Mouse (Mus musculus): Measurements from ENCODE around the gene Bcas3. TPM values are rescaled to one million over a fixed set of nuclear protein-coding genes. Genes with fewer than 3 reads are reported as not detected.

The Bcas3 gene
- polyA plus RNA-seq, 2 experiments: 22.2 to 28.2 TPM

DNA sequence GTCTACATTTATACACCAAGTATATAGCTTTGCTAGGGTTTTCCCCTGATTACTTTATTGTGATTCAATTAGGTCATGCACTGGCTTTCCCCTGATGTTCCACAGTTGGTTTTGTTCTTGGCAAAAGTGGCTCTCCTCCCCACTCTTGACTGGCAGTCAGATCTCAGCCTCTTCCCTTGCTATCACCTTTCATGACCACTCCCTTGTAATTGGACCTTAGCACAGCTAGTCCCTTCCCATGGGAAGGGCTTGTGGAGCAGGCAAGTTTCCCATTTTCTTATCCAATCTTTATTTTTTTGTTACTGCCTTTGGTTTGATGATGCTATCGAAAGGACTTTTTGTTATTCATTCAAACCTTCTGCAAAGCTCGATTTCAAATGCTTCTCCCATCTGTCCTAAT, 202.8 kb downstream of the Bcas3 start:
- H3K9ac ChIP-seq (ENCODE audit: low read depth, low read length, severe bottlenecking): no peak overlapping the region
- no peaks in the 10 kb centered on the region for H3K36me3 ChIP-seq (ENCODE audit: control insufficient read depth, insufficient read depth, low read length)
- no peaks in the 10 kb centered on the region for H3K9me3 ChIP-seq (ENCODE audit: control insufficient read depth, low read length)
- H3K4me3 ChIP-seq (replicated peaks; ENCODE audit: low read length): no peak overlapping the region
- ATAC-seq (ENCODE audit: low FRiP score, low read depth) (no peak), DNase-seq (ENCODE audit: low spot score) (no peak)
- no peaks in the 10 kb centered on the region for H3K27me3 ChIP-seq (ENCODE audit: control insufficient read depth, insufficient read depth, low read length)
- H3K4me1 ChIP-seq (ENCODE audit: control insufficient read depth, insufficient read depth, low read length): no peaks in the 10 kb centered on the region
- TF ChIP-seq POLR2A (IDR thresholded peaks at IDR 0.05; ENCODE audit: borderline replicate concordance, extremely low read depth, insufficient read depth, insufficient read length): no peak
- H3K4me2 ChIP-seq (replicated peaks; ENCODE audit: low read depth, low read length, severe bottlenecking): no peak overlapping the region
- WGBS: 81% methylated on average over 2 of the region's 2 CpGs
- no peak overlapping the region for H3K27ac ChIP-seq (replicated peaks; ENCODE audit: low read depth, low read length)

GRCm38 (mm10) chr11:85565068-85565467, 212.1 kb downstream of the Bcas3 start:
- H3K27ac ChIP-seq (replicated peaks; ENCODE audit: low read depth, low read length): no peak overlapping the region
- ATAC-seq (ENCODE audit: low FRiP score, low read depth): no peak
- H3K4me3 ChIP-seq (replicated peaks; ENCODE audit: low read length): no peak overlapping the region
- no peaks in the 10 kb centered on the region for H3K4me1 ChIP-seq (ENCODE audit: control insufficient read depth, insufficient read depth, low read length)
- H3K4me2 ChIP-seq (replicated peaks; ENCODE audit: low read depth, low read length, severe bottlenecking): no peak overlapping the region
- 77% methylated on average over 2 of the region's 2 CpGs for WGBS
- H3K27me3 ChIP-seq (ENCODE audit: control insufficient read depth, insufficient read depth, low read length): no peaks in the 10 kb centered on the region
- H3K9ac ChIP-seq (ENCODE audit: low read depth, low read length, severe bottlenecking): no peak overlapping the region
- no peak for DNase-seq (ENCODE audit: low spot score)
- no peaks in the 10 kb centered on the region for H3K9me3 ChIP-seq (ENCODE audit: control insufficient read depth, low read length)
- TF ChIP-seq POLR2A (IDR thresholded peaks at IDR 0.05; ENCODE audit: borderline replicate concordance, extremely low read depth, insufficient read depth, insufficient read length): no peak
- H3K36me3 ChIP-seq (ENCODE audit: control insufficient read depth, insufficient read depth, low read length): no peaks in the 10 kb centered on the region; the same call in 1 of the 2 replicates

- Histone ChIP-seq H3K4me3 (replicated peaks; ENCODE audit: low read length) (no peak overlapping the region), H3K36me3 (ENCODE audit: control insufficient read depth, insufficient read depth, low read length) (no peaks in the 10 kb centered on the region), H3K4me1 (ENCODE audit: control insufficient read depth, insufficient read depth, low read length) (peaks cover 8% of the 10 kb centered on the region), H3K4me2 (replicated peaks; ENCODE audit: low read depth, low read length, severe bottlenecking) (no peak overlapping the region), H3K9ac (ENCODE audit: low read depth, low read length, severe bottlenecking) (no peak overlapping the region), H3K9me3 (ENCODE audit: control insufficient read depth, low read length) (no peaks in the 10 kb centered on the region), H3K27me3 (ENCODE audit: control insufficient read depth, insufficient read depth, low read length) (no peaks in the 10 kb centered on the region), H3K27ac (replicated peaks; ENCODE audit: low read depth, low read length) (no peak overlapping the region)
- no peak for DNase-seq (ENCODE audit: low spot score)
- WGBS: 78% methylated on average over 3 of the region's 3 CpGs
- no peak for TF ChIP-seq POLR2A (IDR thresholded peaks at IDR 0.05; ENCODE audit: borderline replicate concordance, extremely low read depth, insufficient read depth, insufficient read length)
- ATAC-seq (ENCODE audit: low FRiP score, low read depth): no peak
Measured at GRCm38 (mm10) chr11:85571040-85571439, 218.1 kb downstream of the Bcas3 start.

- H3K9me3 ChIP-seq (ENCODE audit: control insufficient read depth, low read length): no peaks in the 10 kb centered on the region
- 48% methylated on average over 5 of the region's 5 CpGs for WGBS
- TF ChIP-seq POLR2A (IDR thresholded peaks at IDR 0.05; ENCODE audit: borderline replicate concordance, extremely low read depth, insufficient read depth, insufficient read length): no peak
- H3K4me3 ChIP-seq (replicated peaks; ENCODE audit: low read length): no peak overlapping the region
- no peak overlapping the region for H3K27ac ChIP-seq (replicated peaks; ENCODE audit: low read depth, low read length)
- peaks cover 8% of the 10 kb centered on the region for H3K4me1 ChIP-seq (ENCODE audit: control insufficient read depth, insufficient read depth, low read length)
- no peaks in the 10 kb centered on the region for H3K27me3 ChIP-seq (ENCODE audit: control insufficient read depth, insufficient read depth, low read length)
- H3K36me3 ChIP-seq (ENCODE audit: control insufficient read depth, insufficient read depth, low read length): no peaks in the 10 kb centered on the region
- H3K4me2 ChIP-seq (replicated peaks; ENCODE audit: low read depth, low read length, severe bottlenecking): no peak overlapping the region
- peak; percentile 64 for DNase-seq (ENCODE audit: low spot score)
- ATAC-seq (ENCODE audit: low FRiP score, low read depth): no peak
- H3K9ac ChIP-seq (ENCODE audit: low read depth, low read length, severe bottlenecking): no peak overlapping the region
Measured at GRCm38 (mm10) chr11:85571936-85572335, 219.0 kb downstream of the Bcas3 start.

DNA sequence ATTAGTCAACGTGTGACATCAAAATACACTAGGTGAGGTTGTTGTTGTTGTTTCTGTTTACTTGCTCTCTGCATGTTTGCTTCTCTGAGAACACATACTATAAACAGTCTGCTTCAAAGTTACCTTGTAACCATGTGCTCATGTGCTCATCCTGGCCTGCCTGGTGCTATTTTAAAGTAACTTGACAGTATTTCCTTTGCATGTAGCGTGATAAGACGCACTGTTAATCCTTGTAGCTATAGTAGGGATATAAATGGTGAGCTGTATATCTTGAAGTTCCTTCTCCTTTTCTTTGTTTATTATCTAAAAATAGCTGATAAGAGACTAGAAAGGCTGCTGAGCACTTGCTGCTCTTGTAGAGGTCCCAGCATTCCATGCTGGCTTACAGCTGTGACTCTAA, 219.6 kb downstream of the Bcas3 start:
- DNase-seq (ENCODE audit: low spot score) (no peak), ATAC-seq (ENCODE audit: low FRiP score, low read depth) (no peak)
- peaks cover 8% of the 10 kb centered on the region for H3K4me1 ChIP-seq (ENCODE audit: control insufficient read depth, insufficient read depth, low read length)
- H3K27ac ChIP-seq (replicated peaks; ENCODE audit: low read depth, low read length): no peak overlapping the region
- WGBS: 74% methylated on average over 3 of the region's 3 CpGs
- no peak for TF ChIP-seq POLR2A (IDR thresholded peaks at IDR 0.05; ENCODE audit: borderline replicate concordance, extremely low read depth, insufficient read depth, insufficient read length)
- no peaks in the 10 kb centered on the region for H3K36me3 ChIP-seq (ENCODE audit: control insufficient read depth, insufficient read depth, low read length)
- H3K4me2 ChIP-seq (replicated peaks; ENCODE audit: low read depth, low read length, severe bottlenecking): no peak overlapping the region
- H3K9me3 ChIP-seq (ENCODE audit: control insufficient read depth, low read length): no peaks in the 10 kb centered on the region
- H3K9ac ChIP-seq (ENCODE audit: low read depth, low read length, severe bottlenecking): no peak overlapping the region
- no peaks in the 10 kb centered on the region for H3K27me3 ChIP-seq (ENCODE audit: control insufficient read depth, insufficient read depth, low read length)
- no peak overlapping the region for H3K4me3 ChIP-seq (replicated peaks; ENCODE audit: low read length)

DNA sequence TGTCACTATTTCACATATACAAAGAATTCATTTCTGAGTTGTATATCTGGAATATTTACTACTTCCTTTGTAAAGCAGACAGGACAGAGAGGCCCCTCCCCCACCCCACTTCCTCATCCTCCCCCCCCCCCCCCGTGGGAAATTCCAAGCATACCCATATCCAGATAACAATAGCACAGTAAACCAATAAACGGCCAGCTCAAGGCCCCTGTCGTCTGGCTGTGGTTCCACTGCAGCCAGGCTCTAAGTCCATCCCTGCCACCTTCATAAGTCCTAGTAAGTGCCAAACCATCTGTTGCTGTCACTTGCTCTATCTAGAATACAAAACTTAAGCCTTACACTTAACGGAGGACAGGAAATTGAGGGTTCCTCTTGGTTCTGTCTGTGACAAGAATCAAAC, 221.5 kb downstream of the Bcas3 start:
- TF ChIP-seq POLR2A (IDR thresholded peaks at IDR 0.05; ENCODE audit: borderline replicate concordance, extremely low read depth, insufficient read depth, insufficient read length): no peak
- Histone ChIP-seq H3K9me3 (ENCODE audit: control insufficient read depth, low read length) (no peaks in the 10 kb centered on the region), H3K4me1 (ENCODE audit: control insufficient read depth, insufficient read depth, low read length) (peaks cover 8% of the 10 kb centered on the region), H3K9ac (ENCODE audit: low read depth, low read length, severe bottlenecking) (no peak overlapping the region), H3K36me3 (ENCODE audit: control insufficient read depth, insufficient read depth, low read length) (no peaks in the 10 kb centered on the region), H3K4me2 (replicated peaks; ENCODE audit: low read depth, low read length, severe bottlenecking) (no peak overlapping the region), H3K4me3 (replicated peaks; ENCODE audit: low read length) (no peak overlapping the region), H3K27me3 (ENCODE audit: control insufficient read depth, insufficient read depth, low read length) (no peaks in the 10 kb centered on the region), H3K27ac (replicated peaks; ENCODE audit: low read depth, low read length) (no peak overlapping the region)
- DNase-seq (ENCODE audit: low spot score): peak; percentile 17
- WGBS: 12% methylated on average over 4 of the region's 4 CpGs
- ATAC-seq (ENCODE audit: low FRiP score, low read depth): no peak
